Mouse (Mus musculus) macrophage (primary cell): Measurements from ENCODE around the gene Gm20914. TPM values are rescaled to one million over a fixed set of nuclear protein-coding genes. Genes with fewer than 3 reads are reported as not detected.
"Not testable (repeated sequence)": the region's sequence is repeated elsewhere in the genome, so short reads cannot be mapped to it uniquely, and the experiment has no call there.

Experiments
- H3K27ac ChIP-seq: fragments of 350-480 bp; formaldehyde crosslinking; 2 replicates; pipeline ENCODE4 v1.9.0; 2021
- H3K36me3 ChIP-seq: fragments of 350-480 bp; formaldehyde crosslinking; 2 replicates; pipeline ENCODE4 v1.9.0; 2021; ENCODE audit errors: inconsistent target
- H3K4me3 ChIP-seq: fragments of 350-480 bp; formaldehyde crosslinking; 2 replicates; pipeline ENCODE4 v1.9.0; 2021; ENCODE audit errors: inconsistent target
- H3K79me2 ChIP-seq: fragments of 350-480 bp; formaldehyde crosslinking; 2 replicates; pipeline ENCODE4 v1.9.0; 2021; ENCODE audit errors: inconsistent target
- WGBS: methylation state at CpG from one replicate; pipeline ENCODE4 v1.1.7; 2026; ENCODE audit warnings: inconsistent platforms; ENCODE audit not compliant: missing documents; 5-methylcytosine and 5-hydroxymethylcytosine counted together
- polyA plus RNA-seq: library from polyadenylated mRNA; stranded (reverse); fragments of 250-400 nt; gene quantifications from 3 replicates; pipeline ENCODE4 v1.2.4, GENCODE M21; 2018; ENCODE audit warnings: inconsistent platforms
- total RNA-seq, 78 experiments: library from RNA; depleted of rRNA; stranded (reverse); fragments of 250-400 nt; gene quantifications; 1 replicate in 9 of 78; 2 replicates in 24 of 78; 3 replicates in 43 of 78; 4 replicates in 2 of 78; pipeline ENCODE4 v1.2.4; 2018; ENCODE audit warnings: inconsistent platforms in 56 of 78

Gene Gm20914
- total RNA-seq (2018; cell fraction: chromatin; rRNA removed): not detected
- total RNA-seq (2018; cell fraction: cytosol; rRNA removed): not detected
- total RNA-seq (2018; cell fraction: nucleus; rRNA removed): not detected
- polyA plus RNA-seq: not detected in 3 replicates

- no CpG with 5 or more reads among the region's 4 CpGs for whole genome bisulfite sequencing
These were observed at the start of gene Gm20914 for GRCm38 (mm10) chrY:5725678-5726077. Gm20914 (plus strand) TSS chrY:5725978.

More at GRCm38 (mm10) chrY:5725678-5726077, at the start of gene Gm20914:
- not testable (repeated sequence) for H3K36me3 ChIP-seq, H3K4me3 ChIP-seq, H3K27ac ChIP-seq, H3K79me2 ChIP-seq

Other genes starting within 250 kb of the Gm20914 start
- gene Gm21854, start 69.0 kb upstream of the Gm20914 start, polyA plus RNA-seq: not detected in 3 replicates
- gene Gm28171, start 67.4 kb downstream of the Gm20914 start, polyA plus RNA-seq: not detected in 3 replicates
- not detected in 3 replicates for gene Gm21778, start 216.5 kb downstream of the Gm20914 start, polyA plus RNA-seq